26 mouse cellular contexts compared by ENCODE assay signal in genomic region chr16:35923546-35924198, GRCm38 (mm10).
"Had no signal": no experiment of that assay in that cellular context is flagged by ENCODE, and none has a peak within 500 bp of the region (broad histone marks: within the 10 kb centered on the region; RNA-seq: fewer than 3 reads in every experiment).

No protein-coding gene starts in this region.

- H3K4me3 ChIP-seq: gastrocnemius, adult 2 months; heart, adult 2 months; heart, embryonic 13.5 days; heart, embryonic 15.5 days; hindbrain, embryonic 10.5 days; hindbrain, embryonic 12.5 days; intestine, embryonic 15.5 days; layer of hippocampus, adult 2 months; left cerebral cortex, adult 2 months; limb, embryonic 13.5 days; limb, embryonic 15.5 days had no signal

- DNase-seq: gastrocnemius, adult 2 months; gastrocnemius, postnatal 10 days; gastrocnemius, postnatal 25 days; heart, adult 2 months; heart, postnatal 4 days; kidney, adult 18-20 months; kidney, adult 8-10 months; kidney, postnatal 10 days; kidney, postnatal 25 days; kidney, postnatal 4 days; left cerebral cortex, postnatal 4 days had no signal

- H3K27ac ChIP-seq: gastrocnemius, adult 2 months; heart, adult 2 months; heart, embryonic 13.5 days; heart, embryonic 15.5 days; hindbrain, embryonic 10.5 days; hindbrain, embryonic 12.5 days; hindbrain, embryonic 14.5 days; intestine, embryonic 15.5 days; layer of hippocampus, adult 2 months; left cerebral cortex, adult 2 months; limb, embryonic 13.5 days; limb, embryonic 15.5 days; liver, embryonic 14.5 days had no signal

- H3K4me1 ChIP-seq: heart, embryonic 13.5 days; heart, embryonic 15.5 days; hindbrain, embryonic 10.5 days; hindbrain, embryonic 12.5 days; intestine, embryonic 15.5 days; limb, embryonic 15.5 days had no signal

- H3K36me3 ChIP-seq: heart, embryonic 13.5 days; heart, embryonic 15.5 days; hindbrain, embryonic 10.5 days; hindbrain, embryonic 12.5 days; intestine, embryonic 15.5 days; limb, embryonic 13.5 days; limb, embryonic 15.5 days had no signal

- H3K9ac ChIP-seq: heart, embryonic 13.5 days; heart, embryonic 15.5 days; hindbrain, embryonic 12.5 days; hindbrain, embryonic 14.5 days; intestine, embryonic 15.5 days; limb, embryonic 13.5 days; limb, embryonic 15.5 days; liver, embryonic 14.5 days had no signal

- H3K4me2 ChIP-seq: heart, embryonic 11.5 days; heart, embryonic 13.5 days; heart, embryonic 15.5 days; hindbrain, embryonic 12.5 days; hindbrain, embryonic 14.5 days; intestine, embryonic 15.5 days; limb, embryonic 13.5 days; limb, embryonic 15.5 days had no signal

- H3K27me3 ChIP-seq: heart, embryonic 13.5 days; heart, embryonic 15.5 days; hindbrain, embryonic 12.5 days; intestine, embryonic 15.5 days; limb, embryonic 13.5 days; limb, embryonic 15.5 days had no signal

- H3K9me3 ChIP-seq: heart, embryonic 13.5 days; heart, embryonic 15.5 days; hindbrain, embryonic 10.5 days; hindbrain, embryonic 12.5 days; intestine, embryonic 15.5 days; limb, embryonic 13.5 days; limb, embryonic 15.5 days had no signal

- ATAC-seq: hindbrain, embryonic 16.5 days; inflammation-experienced regulatory T-cells, adult 6 months; intestine, embryonic 15.5 days; intestine, postnatal 0 days had no signal
